Mouse (Mus musculus) neural tube, embryonic 11.5 days (tissue): ENCODE measurements around the gene Arid4b. TPM values are rescaled to one million over a fixed set of nuclear protein-coding genes. Genes with fewer than 3 reads are reported as not detected.

Experiments
- ATAC-seq: fragments of 200-750 bp; cut with Nextera tagmentation; 2 replicates; pipeline ENCODE4 v1.8.0; 2017; ENCODE audit warnings: moderate number of reproducible peaks, mild to moderate bottlenecking, moderate TSS enrichment, moderate library complexity; ENCODE audit not compliant: insufficient read depth, low FRiP score, low TSS enrichment
- DNase-seq: peaks from one replicate; pipeline ENCODE4 v3.0.0-alpha.2; 2015; ENCODE audit warnings: low spot score
- H3K27ac ChIP-seq: fragments of 300-500 bp; sonication (generic); 2 replicates; pipeline ENCODE4 v1.5.1; 2014; ENCODE audit warnings: low read depth, mild to moderate bottlenecking, low read length
- H3K27me3 ChIP-seq: fragments of 300-500 bp; sonication (generic); 2 replicates; pipeline ENCODE4 v1.6.1; 2014; ENCODE audit warnings: mild to moderate bottlenecking, low read length, mixed read lengths; ENCODE audit not compliant: control insufficient read depth, insufficient read depth
- H3K36me3 ChIP-seq: fragments of 300-500 bp; sonication (generic); 2 replicates; pipeline ENCODE4 v1.6.1; 2014; ENCODE audit warnings: mild to moderate bottlenecking, low read length, moderate library complexity, mixed read lengths; ENCODE audit not compliant: control insufficient read depth, insufficient read depth
- H3K4me1 ChIP-seq: fragments of 300-500 bp; sonication (generic); 2 replicates; pipeline ENCODE4 v1.6.1; 2014; ENCODE audit warnings: low read length, mixed read lengths; ENCODE audit not compliant: control insufficient read depth, insufficient read depth
- H3K4me2 ChIP-seq: fragments of 300-500 bp; sonication (generic); 2 replicates; pipeline ENCODE4 v1.6.1; 2014; ENCODE audit warnings: low read depth, mild to moderate bottlenecking, moderate library complexity
- H3K4me3 ChIP-seq: fragments of 300-500 bp; sonication (generic); 2 replicates; pipeline ENCODE4 v1.5.1; 2014; ENCODE audit warnings: low read depth, low read length
- H3K9ac ChIP-seq: fragments of 300-500 bp; sonication (generic); 2 replicates; pipeline ENCODE4 v1.6.1; 2014; ENCODE audit warnings: mild to moderate bottlenecking, low read length
- H3K9me3 ChIP-seq: fragments of 300-500 bp; sonication (generic); 2 replicates; pipeline ENCODE4 v1.6.1; 2016; ENCODE audit warnings: low read length; ENCODE audit not compliant: control insufficient read depth
- WGBS: fragments of 180-500 bp; shearing (Covaris S2); extraction: QIAGEN DNeasy Blood & Tissue Kit; methylation state at CpG from one replicate; pipeline ENCODE4 v1.1.7; 2014; 5-methylcytosine and 5-hydroxymethylcytosine counted together
- polyA plus RNA-seq: library from polyadenylated mRNA; unstranded; fragments of >200 nt; fragmentation: Nextera tagmentation; extraction: Ambion mirVana; gene quantifications from 2 replicates; pipeline ENCODE4 v1.2.1, GENCODE M21; 2014

The Arid4b gene
- polyA plus RNA-seq, 1 experiment from 2014 or later, result 78.8 TPM

- Histone ChIP-seq H3K4me1 (no peaks in the 10 kb centered on the region), H3K27me3 (no peaks in the 10 kb centered on the region), H3K9me3 (no peaks in the 10 kb centered on the region), H3K4me2 (no peak overlapping the region), H3K36me3 (peaks cover 2% of the 10 kb centered on the region; the same call in 1 of the 2 replicates), H3K4me3 (no peak overlapping the region), H3K27ac (no peak overlapping the region), H3K9ac (no peak overlapping the region)
- ATAC-seq (no peak), DNase-seq (no peak)
Observed at GRCm38 (mm10) chr13:14043851-14044250, 19.2 kb upstream of the Arid4b start.

- H3K9ac ChIP-seq, result no peak overlapping the region
- H3K27me3 ChIP-seq, result no peaks in the 10 kb centered on the region
- no peaks in the 10 kb centered on the region for H3K9me3 ChIP-seq
- no peak overlapping the region for H3K4me2 ChIP-seq
- no peak for ATAC-seq
- H3K4me1 ChIP-seq, result no peaks in the 10 kb centered on the region
- H3K27ac ChIP-seq, result no peak overlapping the region
- 79% methylated on average over 2 of the region's 2 CpGs for WGBS
- no peak for DNase-seq
- H3K36me3 ChIP-seq, result peaks cover 4% of the 10 kb centered on the region; the same call in 1 of the 2 replicates
- no peak overlapping the region for H3K4me3 ChIP-seq
Observed at GRCm38 (mm10) chr13:14044521-14044920, 18.5 kb upstream of the Arid4b start.

GRCm38 (mm10) chr13:14049878-14050277 is 13.2 kb upstream of the Arid4b start:
- Histone ChIP-seq H3K4me2 (no peak overlapping the region), H3K27me3 (no peaks in the 10 kb centered on the region), H3K4me1 (no peaks in the 10 kb centered on the region), H3K4me3 (no peak overlapping the region), H3K9ac (no peak overlapping the region), H3K36me3 (peaks cover 4% of the 10 kb centered on the region), H3K9me3 (no peaks in the 10 kb centered on the region), H3K27ac (no peak overlapping the region)
- 97% methylated on average over 1 of the region's 1 CpGs for WGBS
- no peak for DNase-seq
- ATAC-seq, result no peak

GRCm38 (mm10) chr13:14056801-14057200 is 6.2 kb upstream of the Arid4b start:
- Histone ChIP-seq H3K4me3 (no peak overlapping the region), H3K27me3 (no peaks in the 10 kb centered on the region), H3K4me2 (no peak overlapping the region), H3K9me3 (no peaks in the 10 kb centered on the region), H3K4me1 (no peaks in the 10 kb centered on the region), H3K9ac (no peak overlapping the region), H3K36me3 (no peaks in the 10 kb centered on the region; the same call in 1 of the 2 replicates), H3K27ac (no peak overlapping the region)
- WGBS, result 91% methylated on average over 3 of the region's 3 CpGs
- ATAC-seq, result no peak
- DNase-seq, result no peak

- H3K4me3 ChIP-seq, result no peak overlapping the region
- H3K27ac ChIP-seq, result no peak overlapping the region
- H3K4me1 ChIP-seq, result peaks cover 4% of the 10 kb centered on the region; the same call in 1 of the 2 replicates
- H3K9me3 ChIP-seq, result no peaks in the 10 kb centered on the region
- no peak for DNase-seq
- no peak overlapping the region for H3K9ac ChIP-seq
- H3K36me3 ChIP-seq, result no peaks in the 10 kb centered on the region; the same call in 1 of the 2 replicates
- ATAC-seq, result no peak
- no peak overlapping the region for H3K4me2 ChIP-seq
- no peaks in the 10 kb centered on the region for H3K27me3 ChIP-seq
Observed at GRCm38 (mm10) chr13:14059582-14059981, 3.5 kb upstream of the Arid4b start.

- Histone ChIP-seq H3K4me3 (peak overlapping the region; percentile 99), H3K4me2 (peak overlapping the region; percentile 75), H3K4me1 (peaks cover 4% of the 10 kb centered on the region; the same call in 1 of the 2 replicates), H3K27me3 (no peaks in the 10 kb centered on the region), H3K9ac (peak overlapping the region; percentile 83), H3K27ac (peak overlapping the region; percentile 77), H3K36me3 (no peaks in the 10 kb centered on the region), H3K9me3 (no peaks in the 10 kb centered on the region)
- WGBS, result 6% methylated on average over 11 of the region's 11 CpGs
- no peak for DNase-seq
- no peak for ATAC-seq
Observed at GRCm38 (mm10) chr13:14062209-14063012, 621 bp upstream of the Arid4b start.

GRCm38 (mm10) chr13:14063942-14064271 is 875 bp downstream of the Arid4b start:
- peak; percentile 46 for ATAC-seq
- H3K4me1 ChIP-seq, result peaks cover 4% of the 10 kb centered on the region; the same call in 1 of the 2 replicates
- peak overlapping the region; percentile 95 for H3K27ac ChIP-seq
- no peaks in the 10 kb centered on the region for H3K9me3 ChIP-seq
- H3K9ac ChIP-seq, result peak overlapping the region; percentile 98
- peak overlapping the region; percentile 99 for H3K4me3 ChIP-seq
- WGBS, result 2% methylated on average over 16 of the region's 31 CpGs
- H3K36me3 ChIP-seq, result no peaks in the 10 kb centered on the region
- no peak for DNase-seq
- H3K27me3 ChIP-seq, result no peaks in the 10 kb centered on the region
- peak overlapping the region; percentile 72 for H3K4me2 ChIP-seq

- peak overlapping the region; percentile 95 for H3K27ac ChIP-seq
- H3K4me1 ChIP-seq, result peaks cover 4% of the 10 kb centered on the region; the same call in 1 of the 2 replicates
- H3K4me3 ChIP-seq, result peak overlapping the region; percentile 99
- DNase-seq (peak; percentile 31), ATAC-seq (no peak)
- H3K36me3 ChIP-seq, result no peaks in the 10 kb centered on the region
- 0% methylated on average over 54 of the region's 65 CpGs for WGBS
- no peaks in the 10 kb centered on the region for H3K9me3 ChIP-seq
- peak overlapping the region; percentile 98 for H3K9ac ChIP-seq
- no peaks in the 10 kb centered on the region for H3K27me3 ChIP-seq
- peak overlapping the region; percentile 72 for H3K4me2 ChIP-seq
Observed at GRCm38 (mm10) chr13:14064341-14065027, 1.5 kb downstream of the Arid4b start.

GRCm38 (mm10) chr13:14065028-14065380 is 2.0 kb downstream of the Arid4b start:
- ATAC-seq, result no peak
- Histone ChIP-seq H3K27me3 (no peaks in the 10 kb centered on the region), H3K36me3 (no peaks in the 10 kb centered on the region), H3K27ac (no peak overlapping the region), H3K9me3 (no peaks in the 10 kb centered on the region), H3K4me2 (peak overlapping the region; percentile 72), H3K9ac (peak overlapping the region; percentile 98), H3K4me3 (peak overlapping the region; percentile 99), H3K4me1 (peaks cover 4% of the 10 kb centered on the region; the same call in 1 of the 2 replicates)
- no peak for DNase-seq
- 25% methylated on average over 9 of the region's 9 CpGs for WGBS
